Mouse (Mus musculus) kidney, adult 2 months (tissue): ENCODE measurements at regions not wholly inside any gene's neighbourhood (a gene's known extent, or its start where the extent isn't known, plus 50 kb on each side); places are given as distances from the start of the nearest gene placed in this dataset.

Experiments used
- DNase-seq: peaks from one replicate; pipeline ENCODE4 v3.0.0; 2021
- H3K27ac ChIP-seq: fragments of 200-500 bp; 2 replicates; pipeline ENCODE4 v1.5.1; 2012; ENCODE audit warnings: low read depth, low read length, control low read depth, inconsistent platforms; ENCODE audit not compliant: insufficient read depth
- H3K27me3 ChIP-seq: fragments of 200-500 bp; replicated peaks from 2 replicates; pipeline ENCODE4 v1.6.1; 2012; ENCODE audit warnings: mild to moderate bottlenecking, moderate library complexity, low read length, inconsistent platforms; ENCODE audit not compliant: control insufficient read depth, insufficient read depth
- H3K36me3 ChIP-seq: fragments of 200-500 bp; 2 replicates; pipeline ENCODE4 v1.6.1; 2012; ENCODE audit warnings: mild to moderate bottlenecking, moderate library complexity, low read length, inconsistent platforms; ENCODE audit not compliant: control insufficient read depth, insufficient read depth
- H3K4me1 ChIP-seq: fragments of 200-500 bp; 2 replicates; pipeline ENCODE4 v1.6.1; 2011; ENCODE audit warnings: low read length; ENCODE audit not compliant: control insufficient read depth, insufficient read depth
- H3K4me3 ChIP-seq: fragments of 200-500 bp; 2 replicates; pipeline ENCODE4 v1.5.1; 2011; ENCODE audit warnings: mild to moderate bottlenecking, low read depth, low read length, control low read depth; ENCODE audit not compliant: insufficient read depth
- CTCF ChIP-seq: fragments of 200-500 bp; conservative IDR thresholded peaks from 2 replicates; pipeline ENCODE4 v1.5.1; 2011; ENCODE audit warnings: low read depth, mild to moderate bottlenecking, control low read depth, low read length, moderate library complexity, mixed read lengths; ENCODE audit not compliant: insufficient read depth, insufficient read length
- POLR2A ChIP-seq: fragments of 200-500 bp; IDR thresholded peaks from one replicate; pipeline ENCODE4 v1.6.1; 2011; ENCODE audit warnings: low read depth, low read length, control low read depth
- WGBS: fragments of 180-500 bp; shearing (Covaris S2); methylation state at CpG from one replicate; pipeline ENCODE4 v1.1.7; 2018; 5-methylcytosine and 5-hydroxymethylcytosine counted together

GRCm38 (mm10) chr7:124933573-124933972, 510.9 kb upstream of the Kdm8 start:
- WGBS: 72% methylated on average over 3 of the region's 3 CpGs
- no peak overlapping the region for H3K27ac ChIP-seq
- no peak for TF ChIP-seq POLR2A
- no peaks in the 10 kb centered on the region for H3K27me3 ChIP-seq
- no peaks in the 10 kb centered on the region for H3K4me1 ChIP-seq
- no peak overlapping the region for H3K4me3 ChIP-seq
- DNase-seq: no peak
- no peaks in the 10 kb centered on the region for H3K36me3 ChIP-seq

DNA sequence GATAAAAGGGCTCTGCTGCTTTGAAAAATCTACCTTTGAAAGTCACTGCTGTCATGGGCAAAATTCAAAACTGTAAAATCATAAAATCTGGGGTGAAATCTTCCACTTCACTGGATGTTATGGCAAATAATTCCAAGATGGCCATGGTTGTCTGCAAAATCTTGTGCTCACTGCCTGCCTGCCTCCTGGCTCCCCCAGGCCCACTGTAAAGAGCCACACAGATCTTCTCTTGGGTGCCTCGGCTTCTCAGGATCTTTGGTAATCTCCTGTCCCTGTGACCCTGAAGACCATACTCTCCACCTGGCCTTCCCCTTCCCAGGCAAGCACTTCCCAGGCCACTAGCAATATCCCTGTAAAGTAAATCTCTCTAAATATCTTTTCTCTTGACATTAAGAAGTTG, 505.1 kb upstream of the Kdm8 start:
- TF ChIP-seq POLR2A (no peak), CTCF (no peak)
- no peak overlapping the region for H3K4me3 ChIP-seq
- no peak overlapping the region for H3K27ac ChIP-seq
- no peak for DNase-seq
- no peaks in the 10 kb centered on the region for H3K4me1 ChIP-seq
- WGBS: 79% methylated on average over 1 of the region's 1 CpGs
- H3K27me3 ChIP-seq: no peaks in the 10 kb centered on the region
- no peaks in the 10 kb centered on the region for H3K36me3 ChIP-seq

GRCm38 (mm10) chr7:124941527-124941926, 502.9 kb upstream of the Kdm8 start:
- Histone ChIP-seq H3K4me1 (no peaks in the 10 kb centered on the region), H3K4me3 (no peak overlapping the region), H3K27ac (no peak overlapping the region), H3K36me3 (no peaks in the 10 kb centered on the region), H3K27me3 (no peaks in the 10 kb centered on the region)
- no peak for DNase-seq
- no peak for TF ChIP-seq CTCF
- no peak for TF ChIP-seq POLR2A
- WGBS: 46% methylated on average over 4 of the region's 4 CpGs

DNA sequence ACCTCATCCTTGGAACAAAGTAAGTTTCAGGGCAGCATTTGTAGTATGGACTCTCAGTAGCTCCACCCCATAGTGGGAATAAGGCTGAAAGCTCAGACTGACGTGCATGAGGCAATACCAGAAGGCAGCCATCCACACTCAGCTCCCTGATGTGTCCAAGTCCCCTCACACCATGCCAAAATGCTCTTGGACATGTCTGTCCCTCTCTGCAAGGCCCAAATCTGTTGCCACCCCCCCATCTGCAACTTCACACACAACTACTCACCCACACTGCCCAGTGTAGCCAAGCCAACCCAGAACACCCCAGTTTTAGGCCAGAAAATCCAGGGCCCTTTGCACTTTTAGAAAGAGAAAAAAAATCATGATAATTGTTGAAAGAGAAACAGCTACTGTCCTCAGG, 498.1 kb upstream of the Kdm8 start:
- Histone ChIP-seq H3K4me3 (no peak overlapping the region), H3K27ac (no peak overlapping the region), H3K27me3 (no peaks in the 10 kb centered on the region), H3K4me1 (no peaks in the 10 kb centered on the region), H3K36me3 (no peaks in the 10 kb centered on the region)
- 72% methylated on average over 1 of the region's 1 CpGs for WGBS
- TF ChIP-seq CTCF: no peak
- TF ChIP-seq POLR2A: no peak
- DNase-seq: no peak

- H3K4me3 ChIP-seq: no peak overlapping the region
- no peaks in the 10 kb centered on the region for H3K27me3 ChIP-seq
- no peak overlapping the region for H3K27ac ChIP-seq
- 83% methylated on average over 6 of the region's 6 CpGs for WGBS
- TF ChIP-seq POLR2A (no peak), CTCF (no peak)
- H3K36me3 ChIP-seq: no peaks in the 10 kb centered on the region
- H3K4me1 ChIP-seq: no peaks in the 10 kb centered on the region
- DNase-seq: no peak
Measured at GRCm38 (mm10) chr7:124957329-124957728, 487.1 kb upstream of the Kdm8 start.

GRCm38 (mm10) chr7:124974870-124975488, 469.5 kb upstream of the Kdm8 start:
- DNase-seq: no peak
- Histone ChIP-seq H3K27ac (no peak overlapping the region), H3K4me3 (no peak overlapping the region), H3K4me1 (no peaks in the 10 kb centered on the region), H3K36me3 (no peaks in the 10 kb centered on the region), H3K27me3 (no peaks in the 10 kb centered on the region)
- WGBS: 68% methylated on average over 5 of the region's 5 CpGs
- TF ChIP-seq POLR2A (no peak), CTCF (no peak)

GRCm38 (mm10) chr7:124989456-124989855, 455.0 kb upstream of the Kdm8 start:
- Histone ChIP-seq H3K36me3 (no peaks in the 10 kb centered on the region), H3K27ac (no peak overlapping the region), H3K4me3 (no peak overlapping the region), H3K4me1 (no peaks in the 10 kb centered on the region), H3K27me3 (no peaks in the 10 kb centered on the region)
- WGBS: 63% methylated on average over 5 of the region's 5 CpGs
- peak; percentile 1 for DNase-seq
- TF ChIP-seq CTCF (no peak), POLR2A (no peak)

GRCm38 (mm10) chr7:124990695-124991094, 453.8 kb upstream of the Kdm8 start:
- 12% methylated on average over 13 of the region's 13 CpGs for WGBS
- Histone ChIP-seq H3K27ac (no peak overlapping the region), H3K36me3 (no peaks in the 10 kb centered on the region), H3K4me1 (no peaks in the 10 kb centered on the region), H3K27me3 (no peaks in the 10 kb centered on the region), H3K4me3 (no peak overlapping the region)
- TF ChIP-seq CTCF (no peak), POLR2A (no peak)
- DNase-seq: no peak
